Mouse (Mus musculus) liver, postnatal 0 days (tissue): Measurements from ENCODE around the gene Aire. TPM values are rescaled to one million over a fixed set of nuclear protein-coding genes. Genes with fewer than 3 reads are reported as not detected.
"Not testable (repeated sequence)": the region's sequence is repeated elsewhere in the genome, so short reads cannot be mapped to it uniquely, and the experiment has no call there.

Experiments used
- ATAC-seq: fragments of 200-750 bp; cut with Nextera tagmentation; 2 replicates; pipeline ENCODE4 v1.8.0; 2017; ENCODE audit warnings: mild to moderate bottlenecking, moderate library complexity
- DNase-seq: peaks from one replicate; pipeline ENCODE4 v3.0.0-alpha.2; 2016
- H3K27ac ChIP-seq: fragments of 300-500 bp; sonication (generic); 2 replicates; pipeline ENCODE4 v1.5.1; 2014; ENCODE audit warnings: antibody characterized with exemption, moderate library complexity, mild to moderate bottlenecking, low read depth
- H3K27me3 ChIP-seq: fragments of 300-500 bp; sonication (generic); 2 replicates; pipeline ENCODE4 v1.6.1; 2014; ENCODE audit warnings: low read length, control low read depth, mixed read lengths; ENCODE audit not compliant: insufficient read depth
- H3K36me3 ChIP-seq: fragments of 300-500 bp; sonication (generic); replicated peaks from 2 replicates; pipeline ENCODE4 v1.6.1; 2014; ENCODE audit warnings: mild to moderate bottlenecking, control low read depth, low read length, moderate library complexity, mixed read lengths; ENCODE audit not compliant: insufficient read depth
- H3K4me1 ChIP-seq: fragments of 300-500 bp; sonication (generic); 2 replicates; pipeline ENCODE4 v1.6.1; 2014; ENCODE audit warnings: antibody characterized with exemption, mild to moderate bottlenecking, control low read depth; ENCODE audit not compliant: insufficient read depth
- H3K4me2 ChIP-seq: fragments of 300-500 bp; sonication (generic); 2 replicates; pipeline ENCODE4 v1.6.1; 2014; ENCODE audit warnings: low read depth, mild to moderate bottlenecking, low read length, moderate library complexity, mixed read lengths
- H3K4me3 ChIP-seq: fragments of 300-500 bp; sonication (generic); 2 replicates; pipeline ENCODE4 v1.5.1; 2014; ENCODE audit warnings: low read depth, low read length
- H3K9ac ChIP-seq: fragments of 300-500 bp; sonication (generic); replicated peaks from 2 replicates; pipeline ENCODE4 v1.6.1; 2014; ENCODE audit warnings: mild to moderate bottlenecking, moderate library complexity
- H3K9me3 ChIP-seq: fragments of 300-500 bp; sonication (generic); 2 replicates; pipeline ENCODE4 v1.6.1; 2016; ENCODE audit warnings: mild to moderate bottlenecking, control low read depth, low read length, mixed read lengths
- CTCF ChIP-seq: sonication (generic); IDR thresholded peaks from 2 replicates; pipeline ENCODE4 v1.5.1; 2016; ENCODE audit warnings: antibody characterized with exemption, low read depth
- EP300 ChIP-seq: IDR thresholded peaks from 2 replicates; pipeline ENCODE4 v1.6.1; 2016; ENCODE audit warnings: antibody characterized with exemption, low read depth, mild to moderate bottlenecking
- WGBS: fragments of 180-500 bp; shearing (Covaris S2); extraction: QIAGEN DNeasy Blood & Tissue Kit; methylation state at CpG from one replicate; pipeline ENCODE4 v1.1.7; 2014; ENCODE audit not compliant: insufficient replicate concordance; 5-methylcytosine and 5-hydroxymethylcytosine counted together
- polyA plus RNA-seq: library from polyadenylated mRNA; unstranded; fragments of >200 nt; fragmentation: Nextera tagmentation; extraction: Ambion mirVana; gene quantifications from 2 replicates; pipeline ENCODE4 v1.2.1, GENCODE M21; 2015

The Aire gene
- polyA plus RNA-seq, 1 experiment from 2014 or later = not detected

GRCm38 (mm10) chr10:78028129-78028528, 15.3 kb downstream of the Aire start:
- Histone ChIP-seq H3K9ac (no peak overlapping the region), H3K27ac (no peak overlapping the region), H3K4me3 (no peak overlapping the region), H3K4me1 (no peaks in the 10 kb centered on the region), H3K4me2 (no peak overlapping the region), H3K36me3 (no peaks in the 10 kb centered on the region), H3K27me3 (no peaks in the 10 kb centered on the region), H3K9me3 (no peaks in the 10 kb centered on the region)
- 5% methylated on average over 5 of the region's 5 CpGs for WGBS
- TF ChIP-seq EP300 (no peak), CTCF (peak; percentile 94)
- ATAC-seq = peak; percentile 51; the same call in 1 of the 2 replicates
- DNase-seq = peak; percentile 73

- DNase-seq = not testable (repeated sequence)
These were observed 18.0 kb downstream of the Aire start for GRCm38 (mm10) chr10:78025453-78025852.

GRCm38 (mm10) chr10:78019984-78020383, 23.4 kb downstream of the Aire start:
- H3K9ac ChIP-seq, H3K4me1 ChIP-seq, H3K27ac ChIP-seq, H3K27me3 ChIP-seq, H3K4me3 ChIP-seq, H3K9me3 ChIP-seq, DNase-seq, H3K4me2 ChIP-seq, ATAC-seq, H3K36me3 ChIP-seq: not testable (repeated sequence)
- WGBS = 87% methylated on average over 6 of the region's 11 CpGs

More at GRCm38 (mm10) chr10:78025453-78025852, 18.0 kb downstream of the Aire start:
- not testable (repeated sequence) for H3K4me2 ChIP-seq, H3K9me3 ChIP-seq, H3K27me3 ChIP-seq, H3K9ac ChIP-seq, H3K27ac ChIP-seq, H3K4me1 ChIP-seq, H3K4me3 ChIP-seq, ATAC-seq, H3K36me3 ChIP-seq
- WGBS = 50% methylated on average over 6 of the region's 8 CpGs
- peak; percentile 62 for TF ChIP-seq CTCF

GRCm38 (mm10) chr10:78019291-78019690, 24.1 kb downstream of the Aire start:
- Histone ChIP-seq H3K27me3 (no peaks in the 10 kb centered on the region), H3K4me2 (peak overlapping the region; percentile 57; the same call in 1 of the 2 replicates), H3K9ac (no peak overlapping the region), H3K4me1 (0 out of 2 replicates have a peak, but pooled peaks cover 2% of the 10 kb centered on the region), H3K4me3 (no peak overlapping the region), H3K36me3 (no peaks in the 10 kb centered on the region), H3K9me3 (no peaks in the 10 kb centered on the region), H3K27ac (no peak overlapping the region)
- DNase-seq (no peak), ATAC-seq (peak; percentile 19; the same call in 1 of the 2 replicates)
- TF ChIP-seq EP300 (no peak), CTCF (no peak)
- 79% methylated on average over 4 of the region's 4 CpGs for WGBS

- WGBS = 14% methylated on average over 19 of the region's 19 CpGs
- TF ChIP-seq CTCF (peak; percentile 97), EP300 (no peak)
- 0 out of 2 replicates have a peak, but pooled peaks cover 2% of the 10 kb centered on the region for H3K4me1 ChIP-seq
- peak overlapping the region; percentile 57 for H3K4me2 ChIP-seq
- peak overlapping the region; percentile 13 for H3K4me3 ChIP-seq
- no peaks in the 10 kb centered on the region for H3K36me3 ChIP-seq
- H3K9ac ChIP-seq = 0 out of 2 replicates have a peak overlapping the region, but pooled peaks have one; percentile 17
- no peaks in the 10 kb centered on the region for H3K9me3 ChIP-seq
- no peaks in the 10 kb centered on the region for H3K27me3 ChIP-seq
- DNase-seq = peak; percentile 88
- H3K27ac ChIP-seq = no peak overlapping the region
- ATAC-seq = peak; percentile 83
These were observed 24.6 kb downstream of the Aire start for GRCm38 (mm10) chr10:78018797-78019203.

- H3K27ac ChIP-seq = no peak overlapping the region
- H3K4me1 ChIP-seq = peaks cover 2% of the 10 kb centered on the region; the same call in 1 of the 2 replicates
- no peak overlapping the region for H3K4me2 ChIP-seq
- H3K4me3 ChIP-seq = no peak overlapping the region
- no peak for DNase-seq
- WGBS = 40% methylated on average over 5 of the region's 5 CpGs
- ATAC-seq = 0 out of 2 replicates have a peak, but pooled peaks have one; percentile 22
- no peaks in the 10 kb centered on the region for H3K9me3 ChIP-seq
- no peak for TF ChIP-seq CTCF
- no peak for TF ChIP-seq EP300
- H3K27me3 ChIP-seq = no peaks in the 10 kb centered on the region
- no peak overlapping the region for H3K9ac ChIP-seq
- no peaks in the 10 kb centered on the region for H3K36me3 ChIP-seq
These were observed 27.0 kb downstream of the Aire start for GRCm38 (mm10) chr10:78016366-78016765.
